ENCODE assay signal across 14 mouse cellular contexts in genomic region chr2:157558051-157558450, GRCm38 (mm10). TPM values are rescaled to one million over a fixed set of nuclear protein-coding genes. Genes with fewer than 3 reads are reported as not detected.
A peak's percentile ranks its signal among the peaks of the same experiment; 100 is the strongest.
DNase-seq lines count a peak whose midpoint lies in the region; ATAC-seq and TF ChIP-seq lines count a peak whose summit lies in the region.
"Had no signal": no experiment of that assay in that cellular context is flagged by ENCODE, and none has a peak within 500 bp of the region (broad histone marks: within the 10 kb centered on the region; RNA-seq: fewer than 3 reads in every experiment).

No protein-coding gene starts in this region.

- 62% methylated on average over 9 of the region's 9 CpGs for WGBS in hindbrain, postnatal 0 days
- WGBS in hindbrain, embryonic 11.5 days: 65% methylated on average over 9 of the region's 9 CpGs
- WGBS in limb, embryonic 10.5 days: 77% methylated on average over 9 of the region's 9 CpGs

- H3K4me3 ChIP-seq in hindbrain, postnatal 0 days (ENCODE audit: low read length): no peak overlapping the region
- H3K4me3 ChIP-seq in hindbrain, embryonic 11.5 days (ENCODE audit: low read depth, low read length): no peak overlapping the region
- H3K4me3 ChIP-seq in limb, embryonic 10.5 days: no peak overlapping the region
- H3K4me3 ChIP-seq: limb, embryonic 15.5 days; stomach, embryonic 15.5 days had no signal

- peaks cover 7% of the 10 kb centered on the region; the same call in 1 of the 2 replicates for H3K36me3 ChIP-seq in hindbrain, postnatal 0 days (ENCODE audit: insufficient read depth, low read length)
- peaks cover 13% of the 10 kb centered on the region for H3K36me3 ChIP-seq in hindbrain, embryonic 11.5 days (ENCODE audit: control insufficient read depth, insufficient read depth, low read length)
- H3K36me3 ChIP-seq in limb, embryonic 10.5 days: peaks cover 74% of the 10 kb centered on the region

- no peak for ATAC-seq in hindbrain, postnatal 0 days
- no peak for ATAC-seq in hindbrain, embryonic 11.5 days (ENCODE audit: low FRiP score)
- no peak for ATAC-seq in megakaryocyte, adult 5-6 weeks (ENCODE audit: poor library complexity, severe bottlenecking)
- ATAC-seq: CD4-positive, CD25-positive, alpha-beta regulatory T cell, adult 4 months; intestine, postnatal 0 days had no signal

- no peak overlapping the region for H3K9ac ChIP-seq in hindbrain, postnatal 0 days (replicated peaks; ENCODE audit: low read length)
- H3K9ac ChIP-seq in hindbrain, embryonic 11.5 days (ENCODE audit: low read depth, low read length): no peak overlapping the region
- H3K9ac ChIP-seq: limb, embryonic 15.5 days; lung, embryonic 14.5 days; stomach, embryonic 15.5 days had no signal

- intact Hi-C loops in left cerebral cortex, postnatal 36 days (cut with DNase I): no loop called here

- H3K9me3 ChIP-seq in hindbrain, postnatal 0 days (ENCODE audit: low read length): peaks cover 5% of the 10 kb centered on the region; the same call in 1 of the 2 replicates
- H3K9me3 ChIP-seq in hindbrain, embryonic 11.5 days (ENCODE audit: control insufficient read depth, low read length): no peaks in the 10 kb centered on the region; the same call in 1 of the 2 replicates
- H3K9me3 ChIP-seq in limb, embryonic 10.5 days (replicated peaks): peaks cover 34% of the 10 kb centered on the region
- H3K9me3 ChIP-seq: stomach, embryonic 15.5 days had no signal

- H3K27me3 ChIP-seq in hindbrain, postnatal 0 days (ENCODE audit: insufficient read depth, low read length): no peaks in the 10 kb centered on the region
- no peaks in the 10 kb centered on the region for H3K27me3 ChIP-seq in hindbrain, embryonic 11.5 days (ENCODE audit: control insufficient read depth, insufficient read depth, low read length)
- no peaks in the 10 kb centered on the region for H3K27me3 ChIP-seq in limb, embryonic 10.5 days (ENCODE audit: low read depth, poor library complexity, severe bottlenecking)
- H3K27me3 ChIP-seq: limb, embryonic 15.5 days; stomach, embryonic 15.5 days had no signal

- TF ChIP-seq CTCF in hindbrain, postnatal 0 days (IDR thresholded peaks at IDR 0.05; ENCODE audit: low read depth): no peak

- no peak for DNase-seq in hindbrain, postnatal 0 days (ENCODE audit: low spot score)
- no peak for DNase-seq in hindbrain, embryonic 11.5 days (ENCODE audit: low spot score)
- DNase-seq in cerebellum, adult 18-20 months: peak; percentile 63 to 66
- DNase-seq in cerebellum, postnatal 10 days: peak; percentile 52 to 70
- no peak for DNase-seq in limb, embryonic 10.5 days (ENCODE audit: low spot score)
- DNase-seq in left cerebral cortex, postnatal 36 days (ENCODE audit: low spot score in 2 of 2): no peak
- DNase-seq: heart, postnatal 36 days; lung, embryonic 14.5 days had no signal

- no peak overlapping the region for H3K4me2 ChIP-seq in hindbrain, postnatal 0 days (ENCODE audit: low read depth, low read length)
- H3K4me2 ChIP-seq in hindbrain, embryonic 11.5 days (replicated peaks; ENCODE audit: low read depth, low read length): no peak overlapping the region
- H3K4me2 ChIP-seq: heart, embryonic 11.5 days; limb, embryonic 15.5 days; lung, embryonic 14.5 days; stomach, embryonic 15.5 days had no signal

- H3K27ac ChIP-seq in hindbrain, postnatal 0 days: peak overlapping the region; percentile 86; the same call in 1 of the 2 replicates
- H3K27ac ChIP-seq in hindbrain, embryonic 11.5 days (ENCODE audit: low read depth, low read length): no peak overlapping the region
- peak overlapping the region; percentile 42; the same call in 1 of the 2 replicates for H3K27ac ChIP-seq in limb, embryonic 10.5 days
- H3K27ac ChIP-seq: limb, embryonic 15.5 days; stomach, embryonic 15.5 days had no signal

- no peaks in the 10 kb centered on the region for H3K4me1 ChIP-seq in hindbrain, postnatal 0 days (ENCODE audit: insufficient read depth, low read length)
- peaks cover 4% of the 10 kb centered on the region; the same call in 1 of the 2 replicates for H3K4me1 ChIP-seq in hindbrain, embryonic 11.5 days (replicated peaks; ENCODE audit: control insufficient read depth, insufficient read depth, low read length)
- H3K4me1 ChIP-seq in limb, embryonic 10.5 days: peaks cover 79% of the 10 kb centered on the region

RNA-seq across cellular contexts. Expression of gene Nnat, which starts 1.8 kb away (rescaled TPM):
- 8,203 and 10,251 TPM in 2 replicates for total RNA-seq in hindbrain, postnatal 0 days (2014; rRNA removed)
- 5,188 and 5,840 TPM in 2 replicates for polyA plus RNA-seq in hindbrain, postnatal 0 days (2015; fragmentation: Nextera tagmentation; extraction: Ambion mirVana)
- polyA plus RNA-seq in hindbrain, embryonic 11.5 days (2014; fragmentation: Nextera tagmentation; extraction: Ambion mirVana): 1,515 and 1,745 TPM in 2 replicates
- 2,112 and 2,427 TPM in 2 replicates for polyA plus RNA-seq in limb, embryonic 10.5 days (2016; fragmentation: Nextera tagmentation; extraction: Ambion mirVana)
- not detected in 2 replicates for total RNA-seq in megakaryocyte, adult 5-6 weeks (2015)
- total RNA-seq in megakaryocyte, adult 5-6 weeks (2017): not detected in 2 replicates
- total RNA-seq in left cerebral cortex, postnatal 36 days (2021): 100 to 1,000 TPM; 188 to 255 TPM

RNA-seq across cellular contexts. Expression of gene Blcap, which starts 13.0 kb away (rescaled TPM):
- 207 and 253 TPM in 2 replicates for total RNA-seq in hindbrain, postnatal 0 days (2014; rRNA removed)
- polyA plus RNA-seq in hindbrain, postnatal 0 days (2015; fragmentation: Nextera tagmentation; extraction: Ambion mirVana): 263 and 284 TPM in 2 replicates
- 117 and 118 TPM in 2 replicates for polyA plus RNA-seq in hindbrain, embryonic 11.5 days (2014; fragmentation: Nextera tagmentation; extraction: Ambion mirVana)
- 58.0 and 66.9 TPM in 2 replicates for polyA plus RNA-seq in limb, embryonic 10.5 days (2016; fragmentation: Nextera tagmentation; extraction: Ambion mirVana)
- 10.2 and 13.5 TPM in 2 replicates for total RNA-seq in megakaryocyte, adult 5-6 weeks (2015)
- total RNA-seq in megakaryocyte, adult 5-6 weeks (2017): 7.8 and 19.2 TPM in 2 replicates
- total RNA-seq in left cerebral cortex, postnatal 36 days (2021): 100 to 1,000 TPM in 1 of 2 experiments, 10 to 100 TPM in 1; 90.4 to 113 TPM

Comparison
In these comparisons a context has a peak if more than half of its experiments do, and no peak if none do; other contexts are left out.
1. DNase-seq: peak in cerebellum, adult 18-20 months (2 of 2) and cerebellum, postnatal 10 days (2 of 2); none in hindbrain, postnatal 0 days (single experiment), hindbrain, embryonic 11.5 days (single experiment), limb, embryonic 10.5 days (single experiment) and left cerebral cortex, postnatal 36 days (0 of 2).
2. RNA of gene Nnat, which starts 1.8 kb away (total RNA-seq): 8,203 to 10,251 TPM in hindbrain, postnatal 0 days and 188 to 255 TPM in left cerebral cortex, postnatal 36 days; not detected in megakaryocyte, adult 5-6 weeks; every median in the first group is over 100 times any median in the second.
3. RNA of gene Blcap, which starts 13.0 kb away (total RNA-seq): 207 to 253 TPM in hindbrain, postnatal 0 days and 90.4 to 113 TPM in left cerebral cortex, postnatal 36 days; 7.8 to 19.2 TPM in megakaryocyte, adult 5-6 weeks; every median in the first group is over 4 times any median in the second.